Mouse (Mus musculus): Measurements from ENCODE around the gene Clcf1. TPM values are rescaled to one million over a fixed set of nuclear protein-coding genes. Genes with fewer than 3 reads are reported as not detected.

The Clcf1 gene
- total and polyA plus RNA-seq, 2 experiments: 0.28 to 3.8 TPM

- no peaks in the 10 kb centered on the region for H3K36me3 ChIP-seq (ENCODE audit: control insufficient read depth, insufficient read depth, low read length)
- H3K27me3 ChIP-seq (ENCODE audit: control insufficient read depth, insufficient read depth, low read length): no peaks in the 10 kb centered on the region
- no peak overlapping the region for H3K27ac ChIP-seq (replicated peaks; ENCODE audit: insufficient read depth, low read depth, low read length)
- peaks cover 5% of the 10 kb centered on the region; the same call in 1 of the 2 replicates for H3K4me1 ChIP-seq (ENCODE audit: control insufficient read depth, insufficient read depth, low read length)
- H3K9ac ChIP-seq (ENCODE audit: low read depth, low read length): no peak overlapping the region
- WGBS: 88% methylated on average over 4 of the region's 4 CpGs
- H3K79me2 ChIP-seq (ENCODE audit: control insufficient read depth, insufficient read depth, low read length): no peaks in the 10 kb centered on the region
- TF ChIP-seq CTCF (IDR thresholded peaks at IDR 0.05; ENCODE audit: low read depth, low read length): no peak
- no peak for TF ChIP-seq POLR2A (IDR thresholded peaks at IDR 0.05; ENCODE audit: extremely low read depth, insufficient read depth, low read length)
- no peak for DNase-seq (ENCODE audit: extremely low read depth, low read depth, low spot score)
- H3K4me3 ChIP-seq (ENCODE audit: insufficient read depth, low read depth, low read length): no peak overlapping the region
Observed at GRCm38 (mm10) chr19:4211891-4212588, 2.0 kb upstream of the Clcf1 start.

- no peak overlapping the region for H3K9ac ChIP-seq (ENCODE audit: low read depth, low read length)
- H3K4me1 ChIP-seq (ENCODE audit: control insufficient read depth, insufficient read depth, low read length): peaks cover 5% of the 10 kb centered on the region; the same call in 1 of the 2 replicates
- no peaks in the 10 kb centered on the region for H3K36me3 ChIP-seq (ENCODE audit: control insufficient read depth, insufficient read depth, low read length)
- 16% methylated on average over 9 of the region's 9 CpGs for WGBS
- TF ChIP-seq POLR2A (IDR thresholded peaks at IDR 0.05; ENCODE audit: extremely low read depth, insufficient read depth, low read length) (no peak), CTCF (IDR thresholded peaks at IDR 0.05; ENCODE audit: low read depth, low read length) (no peak)
- H3K27ac ChIP-seq (replicated peaks; ENCODE audit: insufficient read depth, low read depth, low read length): no peak overlapping the region
- H3K27me3 ChIP-seq (ENCODE audit: control insufficient read depth, insufficient read depth, low read length): no peaks in the 10 kb centered on the region
- peak; percentile 52 for DNase-seq (ENCODE audit: extremely low read depth, low read depth, low spot score)
- no peaks in the 10 kb centered on the region for H3K79me2 ChIP-seq (ENCODE audit: control insufficient read depth, insufficient read depth, low read length)
- no peak overlapping the region for H3K4me3 ChIP-seq (ENCODE audit: insufficient read depth, low read depth, low read length)
Observed at GRCm38 (mm10) chr19:4213524-4213974, 489 bp upstream of the Clcf1 start.

GRCm38 (mm10) chr19:4214771-4215450, 873 bp downstream of the Clcf1 start:
- Histone ChIP-seq H3K9ac (ENCODE audit: low read depth, low read length) (peak overlapping the region; percentile 86), H3K4me1 (ENCODE audit: control insufficient read depth, insufficient read depth, low read length) (peaks cover 5% of the 10 kb centered on the region; the same call in 1 of the 2 replicates), H3K27ac (replicated peaks; ENCODE audit: insufficient read depth, low read depth, low read length) (0 out of 2 replicates have a peak overlapping the region, but pooled peaks have one; percentile 11), H3K36me3 (ENCODE audit: control insufficient read depth, insufficient read depth, low read length) (no peaks in the 10 kb centered on the region), H3K4me3 (ENCODE audit: insufficient read depth, low read depth, low read length) (peak overlapping the region; percentile 65), H3K27me3 (ENCODE audit: control insufficient read depth, insufficient read depth, low read length) (no peaks in the 10 kb centered on the region), H3K79me2 (ENCODE audit: control insufficient read depth, insufficient read depth, low read length) (no peaks in the 10 kb centered on the region)
- WGBS: under 1% methylated on average over 64 of the region's 81 CpGs
- no peak for DNase-seq (ENCODE audit: extremely low read depth, low read depth, low spot score)
- no peak for TF ChIP-seq CTCF (IDR thresholded peaks at IDR 0.05; ENCODE audit: low read depth, low read length)
- no peak for TF ChIP-seq POLR2A (IDR thresholded peaks at IDR 0.05; ENCODE audit: extremely low read depth, insufficient read depth, low read length)

GRCm38 (mm10) chr19:4215451-4215840, 1.4 kb downstream of the Clcf1 start:
- Histone ChIP-seq H3K4me1 (ENCODE audit: control insufficient read depth, insufficient read depth, low read length) (peaks cover 5% of the 10 kb centered on the region; the same call in 1 of the 2 replicates), H3K36me3 (ENCODE audit: control insufficient read depth, insufficient read depth, low read length) (no peaks in the 10 kb centered on the region), H3K27me3 (ENCODE audit: control insufficient read depth, insufficient read depth, low read length) (no peaks in the 10 kb centered on the region), H3K27ac (replicated peaks; ENCODE audit: insufficient read depth, low read depth, low read length) (no peak overlapping the region), H3K9ac (ENCODE audit: low read depth, low read length) (no peak overlapping the region; the same call in 1 of the 2 replicates), H3K4me3 (ENCODE audit: insufficient read depth, low read depth, low read length) (peak overlapping the region; percentile 65), H3K79me2 (ENCODE audit: control insufficient read depth, insufficient read depth, low read length) (no peaks in the 10 kb centered on the region)
- TF ChIP-seq POLR2A (IDR thresholded peaks at IDR 0.05; ENCODE audit: extremely low read depth, insufficient read depth, low read length) (no peak), CTCF (IDR thresholded peaks at IDR 0.05; ENCODE audit: low read depth, low read length) (no peak)
- DNase-seq (ENCODE audit: extremely low read depth, low read depth, low spot score): no peak
- 16% methylated on average over 18 of the region's 21 CpGs for WGBS

- Histone ChIP-seq H3K4me3 (ENCODE audit: insufficient read depth, low read depth, low read length) (no peak overlapping the region), H3K36me3 (ENCODE audit: control insufficient read depth, insufficient read depth, low read length) (no peaks in the 10 kb centered on the region), H3K4me1 (ENCODE audit: control insufficient read depth, insufficient read depth, low read length) (peaks cover 5% of the 10 kb centered on the region; the same call in 1 of the 2 replicates), H3K27me3 (ENCODE audit: control insufficient read depth, insufficient read depth, low read length) (no peaks in the 10 kb centered on the region), H3K27ac (replicated peaks; ENCODE audit: insufficient read depth, low read depth, low read length) (no peak overlapping the region), H3K9ac (ENCODE audit: low read depth, low read length) (no peak overlapping the region), H3K79me2 (ENCODE audit: control insufficient read depth, insufficient read depth, low read length) (no peaks in the 10 kb centered on the region)
- TF ChIP-seq CTCF (IDR thresholded peaks at IDR 0.05; ENCODE audit: low read depth, low read length): peak; percentile 48
- no peak for TF ChIP-seq POLR2A (IDR thresholded peaks at IDR 0.05; ENCODE audit: extremely low read depth, insufficient read depth, low read length)
- WGBS: 65% methylated on average over 14 of the region's 14 CpGs
- DNase-seq (ENCODE audit: extremely low read depth, low read depth, low spot score): no peak
Observed at GRCm38 (mm10) chr19:4216041-4216685, 2.1 kb downstream of the Clcf1 start.
